Mouse (Mus musculus) myocyte (in vitro differentiated cells): ENCODE measurements at regions not wholly inside any gene's neighbourhood (a gene's known extent, or its start where the extent isn't known, plus 50 kb on each side); places are given as distances from the start of the nearest gene placed in this dataset.

ENCODE experiments used
- H3K27me3 ChIP-seq: one replicate; pipeline ENCODE4 v1.6.1; 2011; ENCODE audit not compliant: control insufficient read depth, insufficient read depth, insufficient read length
- H3K36me3 ChIP-seq: one replicate; pipeline ENCODE4 v1.6.1; 2011; ENCODE audit not compliant: control insufficient read depth, insufficient read depth
- H3K4me2 ChIP-seq: one replicate; pipeline ENCODE4 v1.6.1; 2011; ENCODE audit warnings: low read depth, control low read depth
- H3K4me3 ChIP-seq: one replicate; pipeline ENCODE4 v1.5.1; 2011; ENCODE audit warnings: mild to moderate bottlenecking, control low read depth, moderate library complexity
- H3K79me2 ChIP-seq: one replicate; pipeline ENCODE4 v1.6.1; 2011; ENCODE audit not compliant: control insufficient read depth, insufficient read depth
- H3ac ChIP-seq: one replicate; pipeline ENCODE4 v1.6.1; 2011; ENCODE audit not compliant: control insufficient read depth, insufficient read length
- CEBPB ChIP-seq: IDR thresholded peaks from 2 replicates; pipeline ENCODE4 v1.6.1; 2011; ENCODE audit warnings: mild to moderate bottlenecking, moderate library complexity; ENCODE audit not compliant: poor library complexity, insufficient read depth, severe bottlenecking
- E2F4 ChIP-seq: IDR thresholded peaks from one replicate; pipeline ENCODE4 v1.6.1; 2011; ENCODE audit warnings: mild to moderate bottlenecking, control low read depth, moderate library complexity; ENCODE audit not compliant: insufficient read depth
- MAX ChIP-seq: IDR thresholded peaks from one replicate; pipeline ENCODE4 v1.6.1; 2011; ENCODE audit warnings: low read depth, mild to moderate bottlenecking, control low read depth
- MYOD1 ChIP-seq, 3 experiments: IDR thresholded peaks; one replicate each; pipeline ENCODE4 v1.6.1; 2011; ENCODE audit warnings: control low read depth in 2 of 3, low read depth in 2 of 3, mild to moderate bottlenecking in 2 of 3, moderate library complexity in 1 of 3; ENCODE audit not compliant: insufficient read length in 2 of 3, control insufficient read depth in 1 of 3
- MYOG ChIP-seq, 3 experiments: IDR thresholded peaks; one replicate each; pipeline ENCODE4 v1.6.1; 2011; ENCODE audit warnings: control low read depth in 2 of 3, low read depth in 2 of 3, mild to moderate bottlenecking in 2 of 3; ENCODE audit not compliant: insufficient read length in 2 of 3, control insufficient read depth in 1 of 3, insufficient read depth in 1 of 3
- POLR2A ChIP-seq: IDR thresholded peaks from one replicate; pipeline ENCODE4 v1.6.1; 2011; ENCODE audit warnings: low read depth, mild to moderate bottlenecking, control low read depth, moderate library complexity; ENCODE audit not compliant: insufficient read length
- POLR2AphosphoS2 ChIP-seq: IDR thresholded peaks from one replicate; pipeline ENCODE4 v1.6.1; 2011; ENCODE audit warnings: low read depth, control low read depth; ENCODE audit not compliant: insufficient read length
- REST ChIP-seq: IDR thresholded peaks from one replicate; pipeline ENCODE4 v1.6.1; 2011; ENCODE audit warnings: mild to moderate bottlenecking, control low read depth, moderate library complexity; ENCODE audit not compliant: insufficient read depth, insufficient read length
- SRF ChIP-seq: IDR thresholded peaks from one replicate; pipeline ENCODE4 v1.6.1; 2011; ENCODE audit warnings: low read depth; ENCODE audit not compliant: control insufficient read depth, insufficient read length
- TCF12 ChIP-seq: IDR thresholded peaks from one replicate; pipeline ENCODE4 v1.6.1; 2011; ENCODE audit warnings: mild to moderate bottlenecking, control low read depth; ENCODE audit not compliant: poor library complexity, insufficient read depth, severe bottlenecking
- TCF3 ChIP-seq: IDR thresholded peaks from one replicate; pipeline ENCODE4 v1.6.1; 2011; ENCODE audit warnings: low read depth, control low read depth; ENCODE audit not compliant: insufficient read length
- USF1 ChIP-seq: IDR thresholded peaks from one replicate; pipeline ENCODE4 v1.6.1; 2011; ENCODE audit warnings: low read depth, mild to moderate bottlenecking, control low read depth, moderate library complexity

DNA sequence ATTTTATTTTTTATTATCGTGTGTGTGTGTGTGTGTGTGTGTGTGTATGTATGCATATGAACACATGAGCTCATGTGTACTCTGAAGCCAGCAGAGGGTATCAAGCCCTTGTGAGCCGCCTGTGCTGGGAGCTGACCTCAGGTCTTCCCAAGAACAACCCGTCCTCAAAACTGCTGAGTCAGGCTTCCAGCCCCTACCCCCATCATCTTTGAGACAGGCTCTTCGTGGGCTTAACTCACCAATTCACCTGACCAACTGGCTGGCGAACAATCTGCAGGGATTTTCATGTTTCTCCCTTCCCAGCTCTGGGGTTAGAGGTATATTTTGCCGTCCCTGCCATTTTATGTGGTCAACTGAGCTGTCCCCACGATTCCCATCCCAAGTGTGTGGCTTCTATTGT is 107.7 kb upstream of the Ubr2 start:
- no peaks in the 10 kb centered on the region for H3K79me2 ChIP-seq
- H3K4me3 ChIP-seq = no peak overlapping the region
- TF ChIP-seq POLR2A = no peak
- no peak for TF ChIP-seq CEBPB
- no peak for TF ChIP-seq SRF
- TF ChIP-seq REST = no peak
- TF ChIP-seq E2F4 = no peak
- TF ChIP-seq MYOD1 (IDR thresholded peaks at IDR 0.05; ENCODE audit: control insufficient read depth in 1 of 3, insufficient read length in 2 of 3, low read depth in 2 of 3) = no peak
- no peak for TF ChIP-seq MAX
- H3K36me3 ChIP-seq = no peaks in the 10 kb centered on the region
- H3ac ChIP-seq = no peak overlapping the region
- H3K4me2 ChIP-seq = no peak overlapping the region
- no peaks in the 10 kb centered on the region for H3K27me3 ChIP-seq

DNA sequence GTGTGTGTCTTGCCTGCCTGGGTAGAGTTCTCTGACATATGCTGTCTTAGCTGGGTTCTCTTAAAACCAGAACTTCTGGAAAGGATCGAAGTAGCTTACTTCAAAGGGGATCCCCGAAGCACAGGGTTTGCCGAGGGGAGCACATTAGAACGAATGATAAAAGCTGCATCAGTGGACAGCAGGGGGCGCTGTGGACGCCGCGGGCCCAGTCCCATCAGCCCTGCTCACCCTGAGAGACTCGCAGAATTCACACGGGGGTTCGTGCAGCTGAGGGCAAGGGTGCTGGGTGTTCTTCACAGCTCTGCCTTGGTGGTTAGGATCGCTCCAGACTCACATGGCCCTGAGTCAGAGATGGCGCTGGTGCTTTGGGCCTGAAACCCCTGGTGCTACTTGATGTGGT is 105.4 kb upstream of the Ubr2 start:
- Histone ChIP-seq H3ac (no peak overlapping the region), H3K36me3 (no peaks in the 10 kb centered on the region), H3K4me2 (no peak overlapping the region), H3K27me3 (no peaks in the 10 kb centered on the region), H3K79me2 (no peaks in the 10 kb centered on the region), H3K4me3 (no peak overlapping the region)
- TF ChIP-seq REST (no peak), CEBPB (no peak), MYOD1 (IDR thresholded peaks at IDR 0.05; ENCODE audit: control insufficient read depth in 1 of 3, insufficient read length in 2 of 3, low read depth in 2 of 3) (no peak), TCF3 (no peak), TCF12 (no peak), POLR2AphosphoS2 (no peak), SRF (no peak), USF1 (no peak)

DNA sequence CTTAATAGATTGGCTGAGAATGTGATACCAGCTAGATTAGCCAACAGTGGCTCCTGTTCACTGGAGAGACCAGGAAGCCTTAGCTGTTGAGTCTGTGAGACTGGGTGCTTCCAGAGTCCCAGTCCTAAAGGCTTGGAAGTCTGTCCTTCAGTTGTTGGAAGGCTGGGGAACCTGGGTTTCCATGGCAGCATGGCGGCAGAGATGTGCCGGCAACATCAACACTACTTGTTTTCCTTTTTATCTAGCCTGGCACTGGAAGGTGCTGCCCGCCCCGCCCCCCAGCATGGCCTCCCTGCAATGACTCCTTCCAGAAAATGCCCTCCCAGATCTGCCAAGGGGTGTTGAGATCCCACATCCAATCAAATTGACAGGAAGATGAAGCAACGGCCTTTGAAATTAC is 104.8 kb upstream of the Ubr2 start:
- Histone ChIP-seq H3K4me2 (no peak overlapping the region), H3K79me2 (no peaks in the 10 kb centered on the region), H3K27me3 (no peaks in the 10 kb centered on the region), H3K4me3 (no peak overlapping the region), H3ac (no peak overlapping the region), H3K36me3 (no peaks in the 10 kb centered on the region)
- TF ChIP-seq MYOD1 (IDR thresholded peaks at IDR 0.05; ENCODE audit: control insufficient read depth in 1 of 3, insufficient read length in 2 of 3, low read depth in 2 of 3) (no peak), SRF (no peak), TCF3 (no peak), TCF12 (no peak)

- no peak overlapping the region for H3ac ChIP-seq
- H3K4me3 ChIP-seq = no peak overlapping the region
- TF ChIP-seq POLR2A = no peak
- TF ChIP-seq E2F4 = no peak
- TF ChIP-seq SRF = no peak
- TF ChIP-seq MYOG (IDR thresholded peaks at IDR 0.05; ENCODE audit: control insufficient read depth in 1 of 3, insufficient read depth in 1 of 3, insufficient read length in 2 of 3, low read depth in 2 of 3) = no peak
- no peak for TF ChIP-seq TCF3
- TF ChIP-seq POLR2AphosphoS2 = no peak
- no peak for TF ChIP-seq MYOD1 (IDR thresholded peaks at IDR 0.05; ENCODE audit: control insufficient read depth in 1 of 3, insufficient read length in 2 of 3, low read depth in 2 of 3)
- no peak for TF ChIP-seq USF1
- TF ChIP-seq CEBPB = no peak
- no peak for TF ChIP-seq TCF12
- no peak for TF ChIP-seq REST
- no peak for TF ChIP-seq MAX
- no peaks in the 10 kb centered on the region for H3K36me3 ChIP-seq
- H3K79me2 ChIP-seq = no peaks in the 10 kb centered on the region
- no peaks in the 10 kb centered on the region for H3K27me3 ChIP-seq
- no peak overlapping the region for H3K4me2 ChIP-seq
These were observed 104.4 kb upstream of the Ubr2 start for GRCm38 (mm10) chr17:47114736-47115135.

GRCm38 (mm10) chr17:47112556-47113225 is 102.3 kb upstream of the Ubr2 start:
- no peak overlapping the region for H3ac ChIP-seq
- TF ChIP-seq POLR2AphosphoS2 (no peak), SRF (no peak), CEBPB (no peak), REST (no peak), TCF12 (no peak)
- H3K79me2 ChIP-seq = no peaks in the 10 kb centered on the region
- no peak overlapping the region for H3K4me3 ChIP-seq
- H3K4me2 ChIP-seq = no peak overlapping the region
- no peaks in the 10 kb centered on the region for H3K36me3 ChIP-seq
- H3K27me3 ChIP-seq = no peaks in the 10 kb centered on the region
